Mouse (Mus musculus) stomach, postnatal 0 days (tissue): Measurements from ENCODE around the gene Ccdc8. TPM values are rescaled to one million over a fixed set of nuclear protein-coding genes. Genes with fewer than 3 reads are reported as not detected.
A peak's percentile ranks its signal among the peaks of the same experiment; 100 is the strongest.

Experiments used
- ATAC-seq: fragments of 200-750 bp; cut with Nextera tagmentation; 2 replicates; pipeline ENCODE4 v1.8.0; 2017; ENCODE audit not compliant: low FRiP score, low TSS enrichment
- DNase-seq: peaks from one replicate; pipeline ENCODE4 v3.0.0-alpha.2; 2016; ENCODE audit warnings: low spot score
- H3K27ac ChIP-seq: fragments of 300-500 bp; sonication (generic); replicated peaks from 2 replicates; pipeline ENCODE4 v1.5.1; 2014; ENCODE audit warnings: mild to moderate bottlenecking, control low read depth
- H3K27me3 ChIP-seq: fragments of 300-500 bp; sonication (generic); 2 replicates; pipeline ENCODE4 v1.6.1; 2014; ENCODE audit warnings: low read length; ENCODE audit not compliant: control insufficient read depth, insufficient read depth
- H3K36me3 ChIP-seq: fragments of 300-500 bp; sonication (generic); 2 replicates; pipeline ENCODE4 v1.6.1; 2014; ENCODE audit warnings: low read length, mixed read lengths; ENCODE audit not compliant: control insufficient read depth, insufficient read depth
- H3K4me1 ChIP-seq: fragments of 300-500 bp; sonication (generic); replicated peaks from 2 replicates; pipeline ENCODE4 v1.6.1; 2014; ENCODE audit warnings: antibody characterized with exemption; ENCODE audit not compliant: control insufficient read depth, insufficient read depth
- H3K4me2 ChIP-seq: fragments of 300-500 bp; sonication (generic); replicated peaks from 2 replicates; pipeline ENCODE4 v1.6.1; 2014; ENCODE audit warnings: low read depth, mild to moderate bottlenecking, control low read depth, moderate library complexity
- H3K4me3 ChIP-seq: fragments of 300-500 bp; sonication (generic); 2 replicates; pipeline ENCODE4 v1.5.1; 2014; ENCODE audit warnings: low read depth, low read length, control low read depth
- H3K9ac ChIP-seq: fragments of 300-500 bp; sonication (generic); 2 replicates; pipeline ENCODE4 v1.6.1; 2014; ENCODE audit warnings: mild to moderate bottlenecking, low read length, control low read depth, mixed read lengths
- H3K9me3 ChIP-seq: fragments of 300-500 bp; sonication (generic); 2 replicates; pipeline ENCODE4 v1.6.1; 2016; ENCODE audit warnings: low read length; ENCODE audit not compliant: control insufficient read depth
- CTCF ChIP-seq: IDR thresholded peaks from 2 replicates; pipeline ENCODE4 v1.5.1; 2016; ENCODE audit warnings: antibody characterized with exemption, low read depth, mild to moderate bottlenecking, moderate library complexity
- EP300 ChIP-seq: optimal IDR thresholded peaks from 2 replicates; pipeline ENCODE3; 2016; ENCODE audit warnings: antibody characterized with exemption
- WGBS: fragments of 180-500 bp; shearing (Covaris S2); extraction: QIAGEN DNeasy Blood & Tissue Kit; methylation state at CpG from one replicate; pipeline ENCODE4 v1.1.7; 2014; 5-methylcytosine and 5-hydroxymethylcytosine counted together
- polyA plus RNA-seq: library from polyadenylated mRNA; unstranded; fragments of >200 nt; fragmentation: Nextera tagmentation; extraction: Ambion mirVana; gene quantifications from 2 replicates; pipeline ENCODE4 v1.2.1, GENCODE M21; 2015

The Ccdc8 gene
- polyA plus RNA-seq: 4.7 and 6.7 TPM in 2 replicates

- peak within 1 kb of the TSS; percentile 85 for H3K27ac ChIP-seq
- peak within 1 kb of the TSS; percentile 67 for H3K4me2 ChIP-seq
- H3K27me3 ChIP-seq: no peaks in the 10 kb centered on the region
- ATAC-seq (no peak), DNase-seq (no peak)
- no peaks in the 10 kb centered on the region for H3K9me3 ChIP-seq
- WGBS: 94% methylated on average over 5 of the region's 5 CpGs
- no peaks in the 10 kb centered on the region for H3K36me3 ChIP-seq
- peak within 1 kb of the TSS; percentile 57 for H3K4me3 ChIP-seq
- TF ChIP-seq CTCF (no peak), EP300 (no peak)
- peaks cover 2% of the 10 kb centered on the region; the same call in 1 of the 2 replicates for H3K4me1 ChIP-seq
- H3K9ac ChIP-seq: peak within 1 kb of the TSS; percentile 70
Measured at GRCm38 (mm10) chr7:16992451-16992807, at the start of gene Ccdc8. Ccdc8 (plus strand) TSS chr7:16992708.

- H3K27me3 ChIP-seq: no peaks in the 10 kb centered on the region
- no peak for TF ChIP-seq CTCF
- no peak for TF ChIP-seq EP300
- H3K9ac ChIP-seq: no peak overlapping the region
- no peak overlapping the region for H3K27ac ChIP-seq
- no peaks in the 10 kb centered on the region for H3K9me3 ChIP-seq
- no peak overlapping the region for H3K4me2 ChIP-seq
- no peaks in the 10 kb centered on the region for H3K36me3 ChIP-seq
- ATAC-seq (no peak), DNase-seq (no peak)
- H3K4me3 ChIP-seq: no peak overlapping the region
- 44% methylated on average over 4 of the region's 4 CpGs for WGBS
- peaks cover 8% of the 10 kb centered on the region for H3K4me1 ChIP-seq
Measured at GRCm38 (mm10) chr7:16942861-16943260, 49.6 kb upstream of the Ccdc8 start.

- DNase-seq: peak; percentile 73
- TF ChIP-seq EP300 (no peak), CTCF (no peak)
- 13% methylated on average over 36 of the region's 36 CpGs for WGBS
- H3K4me3 ChIP-seq: peak within 1 kb of the TSS; percentile 56
- H3K4me1 ChIP-seq: peaks cover 10% of the 10 kb centered on the region
- peak within 1 kb of the TSS; percentile 81 for H3K4me2 ChIP-seq
- no peaks in the 10 kb centered on the region for H3K36me3 ChIP-seq
- H3K9ac ChIP-seq: peak within 1 kb of the TSS; percentile 67
- H3K27me3 ChIP-seq: no peaks in the 10 kb centered on the region
- no peaks in the 10 kb centered on the region for H3K9me3 ChIP-seq
- peak; percentile 77 for ATAC-seq
- H3K27ac ChIP-seq: 0 out of 2 replicates have a peak within 1 kb of the TSS, but pooled peaks have one; percentile 30
Measured at GRCm38 (mm10) chr7:16944061-16944807, 48.3 kb upstream of the Ccdc8 start, which contains the start of gene Pnmal2. Pnmal2 (plus strand) TSS chr7:16944682.

- Histone ChIP-seq H3K36me3 (no peaks in the 10 kb centered on the region), H3K27me3 (no peaks in the 10 kb centered on the region), H3K27ac (0 out of 2 replicates have a peak overlapping the region, but pooled peaks have one; percentile 30), H3K9me3 (no peaks in the 10 kb centered on the region), H3K9ac (peak overlapping the region; percentile 67), H3K4me1 (peaks cover 10% of the 10 kb centered on the region), H3K4me2 (peak overlapping the region; percentile 81), H3K4me3 (peak overlapping the region; percentile 56)
- no peak for DNase-seq
- no peak for TF ChIP-seq CTCF
- TF ChIP-seq EP300: no peak
- 5% methylated on average over 22 of the region's 22 CpGs for WGBS
- no peak for ATAC-seq
Measured at GRCm38 (mm10) chr7:16944808-16945315, 47.6 kb upstream of the Ccdc8 start.

GRCm38 (mm10) chr7:16945419-16945818 lies 47.1 kb upstream of the Ccdc8 start:
- no peak for DNase-seq
- Histone ChIP-seq H3K27me3 (no peaks in the 10 kb centered on the region), H3K27ac (no peak overlapping the region), H3K4me2 (peak overlapping the region; percentile 81), H3K4me1 (peaks cover 10% of the 10 kb centered on the region), H3K9me3 (no peaks in the 10 kb centered on the region), H3K4me3 (peak overlapping the region; percentile 56), H3K9ac (peak overlapping the region; percentile 67; the same call in 1 of the 2 replicates), H3K36me3 (no peaks in the 10 kb centered on the region)
- WGBS: 34% methylated on average over 17 of the region's 17 CpGs
- TF ChIP-seq EP300 (no peak), CTCF (no peak)
- no peak for ATAC-seq
